Mouse (Mus musculus) spleen, postnatal 10 days (tissue): Measurements from ENCODE around the gene Slco2b1.
"Not testable (repeated sequence)": the region's sequence is repeated elsewhere in the genome, so short reads cannot be mapped to it uniquely, and the experiment has no call there.

Source experiments
- DNase-seq, 2 experiments: peaks; one replicate each; pipeline ENCODE4 v3.0.0; 2021 to 2022; ENCODE audit warnings: low spot score in 2 of 2

The Slco2b1 gene

DNA sequence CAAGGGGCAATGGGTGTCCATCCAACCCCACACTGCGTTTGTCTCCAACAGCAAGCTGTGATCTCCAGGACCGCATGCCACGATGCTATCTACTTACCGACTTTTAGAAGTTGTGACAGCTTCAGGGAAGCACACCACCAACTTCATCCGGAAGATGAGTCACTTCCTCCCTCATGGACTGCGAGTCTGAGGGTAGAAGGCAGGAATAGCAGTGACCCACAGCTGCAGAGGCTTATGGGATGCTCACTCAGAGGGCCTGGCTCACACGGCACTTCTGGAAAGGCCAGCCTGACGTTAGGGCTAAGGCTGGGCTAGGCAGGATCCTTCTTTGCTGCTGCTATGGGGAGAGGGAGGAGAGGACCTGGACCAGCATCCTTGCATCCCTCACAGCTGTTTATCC is at the start of gene Slco2b1:
Slco2b1 (minus strand) TSS at position 175 of the 400 bp plus-strand sequence.
- no peak for DNase-seq

DNA sequence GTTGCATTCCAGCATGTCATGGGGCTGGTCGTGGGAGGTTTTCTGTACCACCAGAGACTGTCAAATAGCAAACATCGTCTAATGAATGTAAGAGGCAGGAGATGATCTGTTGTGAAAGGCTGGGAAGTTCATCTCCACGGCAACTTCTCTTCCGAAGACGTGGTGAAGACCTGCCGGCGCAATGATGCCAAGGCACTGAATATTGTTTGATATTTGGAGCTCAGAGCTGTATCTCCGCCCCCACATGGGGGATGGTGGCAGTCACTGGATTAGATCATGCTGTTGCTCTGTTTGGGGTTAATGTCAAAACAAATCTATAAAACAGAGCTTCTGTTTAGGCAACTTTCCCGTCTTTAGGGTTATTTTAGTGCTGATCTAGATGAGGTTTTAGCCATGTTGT is 28.1 kb upstream of the Slco2b1 start:
- DNase-seq: no peak

DNA sequence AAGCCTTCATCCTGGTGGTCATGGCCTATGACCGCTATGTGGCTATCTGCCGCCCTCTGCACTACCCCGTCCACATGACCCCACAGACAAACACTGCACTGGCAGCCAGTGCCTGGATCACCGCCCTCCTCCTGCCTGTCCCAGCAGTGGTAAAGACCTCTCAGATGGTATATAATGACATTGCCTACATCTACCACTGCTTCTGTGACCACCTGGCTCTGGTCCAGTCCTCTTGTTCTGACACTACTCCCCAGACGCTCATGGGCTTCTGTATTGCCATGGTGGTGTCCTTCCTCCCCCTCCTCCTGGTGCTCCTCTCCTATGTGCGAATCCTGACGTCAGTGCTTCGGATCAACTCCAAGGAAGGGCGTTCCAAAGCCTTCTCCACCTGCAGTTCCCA is 24.4 kb upstream of the Slco2b1 start:
- DNase-seq: not testable (repeated sequence)

DNA sequence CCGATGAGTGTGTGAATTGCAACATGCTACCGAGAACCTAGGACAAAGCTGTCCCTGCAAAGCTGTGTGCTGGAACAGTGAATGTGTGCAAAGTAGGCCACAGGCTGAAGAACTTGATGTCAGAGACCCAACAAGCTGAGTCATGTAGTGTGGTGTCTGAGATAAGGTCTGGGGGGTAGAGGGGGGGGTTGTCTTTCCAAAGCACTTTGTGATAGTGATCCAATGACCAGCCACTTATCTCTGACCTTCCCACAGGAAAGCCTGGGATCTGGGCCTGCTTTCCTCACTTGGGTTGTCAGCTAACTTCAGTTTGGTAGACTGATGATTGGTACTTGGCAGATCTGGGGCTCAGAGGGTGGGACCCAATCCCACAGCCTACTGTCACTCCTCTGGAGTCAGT is 23.5 kb upstream of the Slco2b1 start:
- DNase-seq: no peak

DNA sequence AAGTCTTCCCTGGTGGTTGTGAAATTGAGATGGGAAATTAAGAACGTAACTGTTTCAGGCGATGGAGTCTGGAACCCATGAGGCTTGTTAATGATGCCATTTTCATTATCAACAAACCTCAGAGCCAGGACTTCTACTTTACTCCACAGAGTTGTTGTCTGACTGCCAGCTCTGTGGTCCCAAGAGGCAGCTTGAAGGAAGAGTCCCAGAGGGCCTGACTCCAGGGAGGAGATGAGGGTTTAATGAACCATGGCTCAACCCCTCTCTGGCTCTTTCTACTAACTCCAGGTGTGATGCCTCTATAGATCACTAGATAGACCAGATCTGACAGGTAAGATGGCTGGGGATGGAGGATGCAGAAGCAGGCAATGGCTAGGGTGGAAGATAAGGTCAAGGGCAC is 18.8 kb upstream of the Slco2b1 start, which contains the start of gene Olfr520:
Olfr520 (plus strand) TSS at position 301 of the 400 bp plus-strand sequence.
- DNase-seq: no peak

DNA sequence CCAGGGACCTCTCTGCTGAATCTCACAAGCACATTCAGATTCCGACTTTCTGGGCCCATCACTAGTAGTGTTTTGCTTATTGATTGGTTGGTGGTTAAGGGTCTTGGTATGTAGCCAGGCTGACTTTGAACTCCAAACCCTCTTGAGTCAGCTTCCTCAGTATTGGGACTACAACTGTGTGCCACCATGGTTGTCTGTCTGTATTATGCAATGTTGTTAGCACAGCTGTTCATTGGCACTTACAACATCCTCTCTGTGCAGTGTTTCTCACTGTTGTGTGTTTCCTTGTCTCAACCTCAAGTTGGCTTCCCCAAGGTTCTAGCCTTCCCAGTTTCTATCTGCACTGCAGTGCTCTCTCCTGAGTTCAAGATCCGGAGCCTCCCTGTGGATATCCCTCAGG is 5.4 kb upstream of the Slco2b1 start:
- DNase-seq: no peak

DNA sequence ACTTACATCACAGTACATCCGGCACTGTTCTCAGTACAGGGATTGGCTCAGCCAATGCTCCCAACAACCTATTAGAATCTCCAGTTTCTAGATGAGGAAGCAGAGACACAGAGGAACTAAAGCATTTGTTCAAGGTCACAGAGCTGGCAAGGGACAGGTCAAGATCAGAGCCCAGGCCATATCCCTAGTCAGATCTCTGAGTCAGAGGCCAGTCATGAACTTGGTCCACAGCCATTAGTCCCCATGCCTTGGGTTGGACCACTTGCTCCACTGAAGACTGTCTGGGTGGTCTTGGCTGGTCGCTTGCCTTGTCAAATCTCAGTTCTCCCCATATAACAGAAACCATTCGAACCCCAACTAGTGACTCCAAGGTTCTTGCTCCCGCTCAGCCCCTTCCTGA is 1.3 kb upstream of the Slco2b1 start:
- DNase-seq: no peak

DNA sequence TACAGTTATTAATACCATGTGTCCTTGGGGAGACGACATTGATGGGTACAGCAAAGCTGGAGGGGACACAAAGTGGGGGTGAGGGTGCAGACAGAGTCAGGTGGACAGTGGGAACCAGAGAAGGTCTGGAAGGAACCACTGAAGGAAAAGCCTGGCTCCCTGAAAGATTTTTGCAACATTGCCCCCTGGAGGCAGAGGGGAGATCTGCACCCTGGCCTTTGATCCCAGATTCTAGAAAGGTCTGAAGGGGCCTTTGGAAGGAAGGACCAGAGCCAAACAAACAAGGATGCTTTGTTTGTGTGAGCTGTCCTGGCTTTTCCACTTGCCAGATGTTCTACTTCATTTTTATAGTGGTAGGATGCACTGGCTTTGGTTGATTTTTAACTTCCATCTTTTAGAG is 664 bp downstream of the Slco2b1 start:
- DNase-seq: peak; percentile 45 to 64

DNA sequence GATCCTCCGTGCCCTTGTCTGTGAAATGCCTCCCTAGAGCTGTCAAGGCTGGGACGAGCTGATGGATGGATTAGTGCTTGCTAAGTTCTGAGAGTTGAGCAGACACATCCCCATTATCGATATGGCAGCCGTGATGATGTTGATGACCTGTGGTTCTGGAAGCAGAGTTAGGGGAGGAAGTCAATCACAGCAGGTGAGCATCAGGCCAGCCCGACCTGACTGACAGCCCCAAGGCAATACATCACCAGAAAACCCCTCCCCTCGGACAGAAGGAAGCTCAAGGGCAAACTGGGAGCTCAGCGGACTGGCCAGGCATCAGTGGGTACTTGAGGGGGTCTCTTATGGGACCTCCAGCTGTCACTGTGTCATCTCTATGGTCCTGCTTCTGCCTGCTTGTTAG is 1.1 kb downstream of the Slco2b1 start:
- DNase-seq: no peak

DNA sequence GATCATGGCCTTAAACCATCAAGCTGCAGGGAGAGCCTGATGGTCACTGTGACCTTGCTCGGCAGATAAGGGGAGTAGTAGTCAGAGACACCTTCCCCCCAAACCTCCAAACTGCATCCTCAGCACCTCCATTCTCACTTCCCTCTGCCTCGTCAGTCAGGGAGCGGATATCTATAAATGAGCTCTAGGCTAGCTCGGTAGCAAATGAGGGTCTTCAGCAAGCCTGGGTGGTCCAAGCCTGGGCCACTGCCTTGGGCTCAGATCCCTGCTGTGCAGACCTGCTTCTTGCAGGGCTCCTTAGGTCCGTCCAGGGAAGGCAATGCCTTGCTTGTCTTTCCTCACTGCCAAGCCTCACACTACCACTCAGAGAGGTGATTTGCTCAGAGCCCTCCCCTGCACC is 2.4 kb downstream of the Slco2b1 start:
- no peak for DNase-seq

DNA sequence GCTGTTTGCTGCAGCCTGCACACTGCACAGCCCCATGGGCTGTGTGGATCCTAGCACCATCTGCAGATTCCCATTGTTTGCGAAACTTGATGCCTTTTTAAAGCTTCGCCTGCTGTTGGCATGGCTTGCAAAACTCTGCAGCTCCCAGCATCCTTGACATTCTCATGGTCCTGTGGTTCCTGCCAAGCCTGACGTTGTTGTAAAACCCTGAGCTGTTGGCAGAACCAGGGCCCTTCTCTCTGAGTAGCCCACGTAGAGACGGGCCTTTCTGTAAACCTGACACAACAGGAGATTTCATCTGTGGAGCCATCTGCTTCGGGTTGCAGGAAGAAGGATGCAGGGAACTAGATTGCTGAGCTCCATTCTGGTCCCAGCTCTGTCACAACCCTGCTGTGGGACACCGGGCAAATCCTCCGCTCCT is 2.8 kb downstream of the Slco2b1 start:
- no peak for DNase-seq

DNA sequence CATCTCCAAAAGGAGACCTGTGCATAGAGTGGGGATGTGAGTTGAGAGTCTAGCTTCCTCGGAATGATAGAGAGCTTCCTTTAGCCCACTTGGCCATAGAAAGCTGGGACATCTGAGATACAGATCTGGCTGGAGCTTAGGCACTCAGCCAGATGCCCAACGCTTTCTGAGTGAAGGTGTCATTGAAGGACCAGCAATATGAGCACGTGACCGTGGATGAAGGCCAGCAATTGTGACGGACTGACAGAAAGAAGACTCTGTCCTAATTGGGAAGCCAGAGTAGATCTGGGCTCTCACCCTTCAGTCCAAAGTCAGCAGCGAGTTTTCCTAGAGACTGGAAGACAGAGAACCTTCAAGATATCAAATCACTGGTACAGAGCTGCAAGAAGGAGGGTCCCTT is 3.5 kb downstream of the Slco2b1 start:
- no peak for DNase-seq

DNA sequence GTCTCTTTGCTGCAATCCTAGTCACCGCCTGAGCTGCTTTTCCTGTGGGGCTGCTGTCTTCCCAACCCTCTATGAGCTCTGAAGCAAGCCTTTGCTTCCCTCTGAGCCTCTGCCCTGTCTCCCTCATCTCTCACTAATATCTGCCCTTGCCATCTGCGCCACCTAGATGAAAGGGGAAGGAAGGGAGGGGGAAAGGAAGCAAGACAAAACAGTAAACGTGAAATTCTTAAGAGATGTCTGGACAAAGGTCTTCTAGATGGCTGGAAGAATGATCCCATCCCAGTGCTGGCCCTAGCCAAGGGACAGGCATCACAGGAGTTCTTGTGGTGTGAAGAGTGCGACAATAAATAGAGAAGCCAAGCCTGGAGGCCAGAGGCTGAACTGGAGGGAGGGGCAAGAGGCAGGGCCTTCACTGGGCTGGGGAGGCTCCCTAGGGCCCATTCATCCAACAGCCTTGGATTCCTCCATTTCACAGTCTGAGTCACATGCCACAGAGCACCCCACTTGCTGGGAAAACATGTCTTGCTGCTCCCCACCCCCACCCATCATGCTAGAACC is 4.0 kb downstream of the Slco2b1 start:
- no peak for DNase-seq

DNA sequence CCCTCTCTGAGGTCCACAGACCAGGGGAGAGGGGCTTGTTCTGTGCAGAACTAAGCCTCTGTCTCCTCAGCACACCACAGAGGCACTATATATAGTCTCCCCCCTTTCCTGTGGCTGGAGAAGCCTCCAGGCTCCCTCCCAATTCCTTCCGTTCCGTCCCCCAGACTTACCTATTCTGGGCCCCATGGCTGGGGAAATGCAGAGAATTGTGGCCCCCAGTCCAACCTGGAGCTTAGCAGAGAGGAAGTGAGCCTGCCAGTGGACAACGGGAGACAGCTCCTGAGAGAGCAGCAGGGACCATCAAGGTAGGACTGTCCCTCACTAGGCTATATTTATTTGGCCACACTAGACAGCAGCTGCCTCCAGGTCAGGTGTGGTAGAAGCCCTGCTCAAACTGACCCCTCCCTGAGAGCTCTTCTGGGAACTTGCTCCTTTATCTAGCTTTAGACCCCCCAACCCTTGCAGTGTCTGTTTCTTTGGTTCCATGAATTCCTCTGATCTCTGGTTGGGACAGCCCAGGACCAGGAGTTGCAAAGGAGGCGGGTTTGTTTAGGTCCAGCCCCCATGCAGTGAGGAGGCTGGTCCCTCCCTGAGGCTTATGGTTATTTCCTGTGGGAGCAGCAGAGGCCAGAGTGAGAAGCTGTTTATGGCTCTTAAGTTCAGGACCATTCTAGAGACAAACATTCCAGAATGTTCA is 4.7 kb downstream of the Slco2b1 start:
- DNase-seq: no peak

DNA sequence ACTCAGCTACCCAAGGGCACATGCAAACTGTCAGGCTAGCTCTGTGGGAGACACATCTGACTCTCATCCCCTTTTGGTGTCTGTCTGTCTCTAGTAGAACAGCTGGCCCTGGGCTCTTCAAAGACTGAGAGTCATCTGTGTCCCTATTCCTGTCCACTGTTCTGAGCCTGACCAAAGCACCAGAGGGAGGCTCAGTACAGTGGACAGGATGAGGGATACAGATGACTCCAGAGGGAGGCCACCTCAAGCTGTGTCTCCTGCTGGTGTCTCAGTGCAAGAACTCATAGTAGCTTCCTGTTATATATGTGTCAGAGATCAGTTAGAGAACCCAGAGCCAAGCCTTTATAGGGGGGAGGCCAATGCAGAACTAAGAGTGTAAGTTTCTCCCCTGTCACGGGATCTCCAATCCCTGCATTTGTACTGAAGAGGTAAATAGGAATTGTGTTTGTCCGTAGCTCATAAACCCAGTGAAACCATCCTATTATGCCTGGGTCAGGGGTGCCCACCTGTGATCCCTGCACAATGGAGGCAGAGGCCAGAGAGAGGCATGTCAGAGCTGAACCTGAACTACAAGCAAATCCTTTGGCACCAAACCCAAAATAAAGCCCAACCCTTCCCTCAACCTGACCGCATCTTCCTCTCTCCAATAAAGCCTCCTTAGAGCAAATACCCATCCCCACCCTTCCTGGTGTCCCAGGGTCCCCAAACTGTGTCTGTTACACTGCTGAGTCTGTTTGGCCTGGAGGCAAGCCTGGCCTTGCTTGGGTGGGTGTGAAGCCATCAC is 6.2 kb downstream of the Slco2b1 start:
- DNase-seq: no peak

DNA sequence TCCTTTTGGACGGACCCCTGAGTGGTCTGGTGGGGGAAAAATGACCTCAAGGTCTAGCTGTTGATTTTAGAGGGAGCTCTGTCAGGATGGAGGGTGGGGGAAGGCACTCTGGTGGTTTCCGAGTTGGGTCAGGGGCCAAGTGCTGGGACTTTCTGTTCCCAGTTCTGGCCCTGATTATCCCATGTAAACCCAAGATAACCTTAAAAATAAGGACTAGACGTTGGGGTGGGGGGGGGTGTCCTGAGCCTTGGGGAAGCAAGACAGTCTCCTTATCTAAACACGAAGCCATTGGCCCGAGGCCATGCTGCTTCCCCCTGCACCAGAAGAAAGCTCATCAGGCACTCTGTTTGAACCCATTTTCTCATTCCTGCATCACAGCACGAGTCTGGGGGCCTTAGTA is 8.9 kb downstream of the Slco2b1 start:
- no peak for DNase-seq

DNA sequence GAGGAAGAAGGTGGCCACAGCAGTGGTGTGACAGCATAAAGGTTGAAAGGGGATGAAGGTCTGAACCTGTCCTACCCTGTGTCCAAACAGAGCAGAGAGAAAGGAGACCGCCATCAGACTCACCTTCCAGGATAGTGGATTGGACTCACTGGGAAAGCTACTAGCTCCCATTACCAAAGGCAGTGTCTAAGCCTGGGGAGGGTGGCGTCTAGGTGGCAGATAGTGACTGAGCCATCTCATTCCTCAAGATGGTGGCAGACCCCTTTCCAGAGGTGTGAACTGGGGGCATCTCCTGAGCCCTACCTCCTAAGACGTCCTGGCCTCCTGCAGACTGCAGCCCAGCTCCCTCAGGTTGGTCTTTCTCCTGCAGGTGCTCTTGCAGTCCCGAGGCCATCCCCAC is 10.5 kb downstream of the Slco2b1 start:
- DNase-seq: no peak

DNA sequence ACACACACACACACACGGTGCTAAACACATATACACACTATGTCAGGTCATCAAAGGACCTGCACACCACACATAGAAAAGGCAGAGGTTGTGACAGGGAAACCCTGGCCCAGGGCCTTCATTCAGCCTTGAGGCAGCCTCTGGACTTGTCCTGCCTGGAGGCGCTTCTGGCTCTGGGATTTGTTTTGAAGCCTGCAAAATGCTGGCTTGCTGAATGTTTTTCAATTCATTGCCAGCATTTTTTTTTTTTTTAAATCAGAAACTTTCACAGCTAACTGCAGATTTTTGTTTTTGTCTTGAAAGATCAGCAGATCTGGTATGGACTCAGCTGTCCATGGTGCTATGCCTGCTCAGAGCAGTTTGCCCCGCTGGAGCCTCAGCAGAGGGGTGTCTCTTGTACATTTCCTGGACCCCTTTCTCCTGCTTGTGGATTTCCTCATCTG is 11.4 kb downstream of the Slco2b1 start:
- no peak for DNase-seq

DNA sequence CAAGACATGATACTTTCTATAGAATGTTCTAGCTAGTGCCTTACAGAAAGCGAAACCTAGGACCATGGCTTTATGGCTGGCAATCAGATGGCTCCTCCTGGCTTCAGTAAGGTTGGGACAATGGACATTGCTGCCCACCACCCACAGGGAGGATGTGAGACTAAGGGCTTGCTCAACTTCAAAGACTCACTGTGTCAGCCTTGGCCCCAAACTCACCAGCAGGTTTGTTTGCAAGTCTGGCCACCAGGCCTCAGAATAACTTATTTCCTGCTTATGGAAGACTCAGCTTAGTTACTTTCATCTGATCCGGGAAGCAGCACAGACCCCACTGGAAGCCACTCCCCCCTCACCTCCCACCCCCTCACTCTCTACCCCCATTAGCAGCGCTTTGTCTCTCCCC is 12.0 kb downstream of the Slco2b1 start:
- no peak for DNase-seq

DNA sequence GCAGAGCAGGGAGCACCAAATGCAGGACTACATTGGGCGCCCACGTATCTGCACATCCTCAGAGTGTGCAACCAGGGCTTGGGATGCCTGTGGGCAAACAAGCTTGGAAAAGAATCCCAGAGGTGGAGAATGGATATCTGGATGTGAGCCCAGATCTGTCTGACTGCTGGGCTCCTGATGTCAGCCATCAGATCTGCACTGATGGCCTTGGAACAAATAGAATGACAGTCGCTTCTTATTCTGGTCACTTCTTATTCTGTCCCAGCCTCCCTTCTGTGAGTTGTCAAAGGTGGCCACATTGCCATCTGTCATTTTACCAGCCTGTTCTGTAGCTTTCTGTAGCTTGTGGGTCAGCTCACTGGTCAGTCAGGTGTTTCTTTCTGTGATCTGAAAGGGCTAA is 12.6 kb downstream of the Slco2b1 start:
- no peak for DNase-seq

DNA sequence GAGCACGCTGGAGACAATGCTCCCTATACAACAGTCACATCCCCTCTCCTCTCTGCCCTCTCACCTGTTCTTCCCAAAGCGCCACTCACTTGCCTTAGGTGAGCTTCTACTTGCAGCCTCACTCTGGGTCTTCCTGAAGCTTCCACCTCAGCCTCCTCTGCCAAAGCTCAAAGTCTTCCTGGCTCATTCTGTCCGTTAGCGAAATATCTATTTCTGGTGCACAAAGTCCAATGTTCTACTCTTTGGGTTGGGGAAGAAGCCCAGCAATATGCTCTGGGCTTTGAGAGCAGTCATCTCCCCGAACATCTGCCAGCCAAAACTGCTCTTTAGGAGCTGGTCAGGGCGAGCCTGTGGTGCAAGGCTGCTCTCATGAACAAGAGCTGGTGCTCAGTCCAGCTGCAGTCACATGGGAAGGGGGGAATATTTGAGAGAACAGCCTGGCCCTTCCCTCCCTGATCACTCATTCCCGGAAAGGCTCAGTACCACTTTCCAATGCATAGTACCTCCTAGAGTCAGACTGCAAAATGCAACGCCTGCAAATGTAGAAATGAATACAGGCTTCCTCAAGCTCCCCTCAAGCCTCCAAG is 15.6 kb downstream of the Slco2b1 start:
- DNase-seq: no peak

DNA sequence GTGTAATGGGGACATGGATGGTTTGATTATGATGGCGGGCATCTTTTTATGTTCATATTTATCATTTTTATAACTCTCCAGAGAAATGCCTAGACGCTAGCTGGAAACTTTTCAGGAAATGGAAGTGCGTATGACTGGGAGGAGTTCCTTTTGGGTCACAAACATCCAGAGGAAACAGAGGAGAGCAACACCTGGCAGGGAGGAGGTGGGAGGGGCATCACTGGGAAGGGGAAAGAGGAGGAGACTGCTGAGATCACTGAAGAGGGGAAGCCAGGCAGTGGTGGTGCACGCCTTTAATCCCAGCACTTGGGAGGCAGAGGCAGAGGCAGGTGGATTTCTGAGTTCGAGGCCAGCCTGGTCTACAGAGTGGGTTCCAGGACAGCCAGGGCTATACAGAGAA is 16.7 kb downstream of the Slco2b1 start:
- DNase-seq: not testable (repeated sequence)

DNA sequence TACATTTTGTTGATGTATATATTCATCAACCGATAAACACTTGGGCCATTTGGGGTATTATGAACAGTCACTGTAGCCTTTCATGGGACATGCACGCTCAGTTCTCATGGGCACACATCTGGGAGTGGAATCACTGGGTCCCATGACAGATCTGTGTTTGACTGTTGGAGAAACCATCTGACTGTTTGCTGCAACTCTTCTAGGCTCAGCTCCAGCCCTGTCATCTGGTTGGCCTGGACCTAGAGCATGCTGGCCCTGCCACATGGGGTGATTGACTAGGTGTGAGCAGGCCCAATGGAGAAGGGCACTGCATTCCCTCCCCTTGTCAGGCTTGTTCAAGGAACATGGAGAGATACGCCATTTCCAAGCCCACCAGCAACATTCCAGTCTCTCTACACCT is 17.2 kb downstream of the Slco2b1 start:
- no peak for DNase-seq
